Mouse (Mus musculus) liver, adult 2 months (tissue): ENCODE results near the gene Prdm10.

Source experiments
- CTCF ChIP-seq: fragments of 200-500 bp; IDR thresholded peaks from 2 replicates; pipeline ENCODE4 v1.5.1; 2011; ENCODE audit warnings: low read depth, low read length, control low read depth
- POLR2A ChIP-seq: fragments of 200-500 bp; IDR thresholded peaks from 2 replicates; pipeline ENCODE4 v1.6.1; 2011; ENCODE audit warnings: low read length, control low read depth; ENCODE audit not compliant: insufficient read depth; ENCODE audit errors: extremely low read depth

DNA sequence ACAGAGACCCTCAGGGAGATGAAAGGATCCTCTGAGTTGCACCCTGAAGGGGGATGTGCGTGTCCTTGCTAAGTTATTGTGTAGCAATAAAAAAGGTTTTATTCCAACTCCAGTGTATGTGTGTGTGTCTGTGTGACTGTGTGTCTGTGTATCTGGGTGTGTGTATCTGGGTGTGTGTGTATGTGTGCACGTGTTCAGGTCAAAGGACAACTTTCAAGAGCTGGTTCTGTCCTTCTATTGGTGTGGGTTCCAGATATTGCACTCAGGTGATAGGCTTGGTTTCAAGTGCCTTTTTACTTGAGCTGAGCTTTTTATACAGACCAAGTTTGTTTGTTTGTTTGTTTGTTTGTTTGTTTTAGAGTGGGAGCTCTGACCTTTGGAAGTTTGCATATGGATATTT, 12.9 kb downstream of the Prdm10 start:
- TF ChIP-seq CTCF (no peak), POLR2A (no peak)
